Mouse (Mus musculus) hindbrain, embryonic 15.5 days (tissue): Measurements from ENCODE around the gene Ucn3. TPM values are rescaled to one million over a fixed set of nuclear protein-coding genes. Genes with fewer than 3 reads are reported as not detected.

Experiments
- ATAC-seq: fragments of 200-750 bp; cut with Nextera tagmentation; 2 replicates; pipeline ENCODE4 v1.8.0; 2017; ENCODE audit warnings: low read depth, moderate number of reproducible peaks, moderate TSS enrichment; ENCODE audit not compliant: low FRiP score
- H3K27ac ChIP-seq: fragments of 300-500 bp; sonication (generic); replicated peaks from 2 replicates; pipeline ENCODE4 v1.5.1; 2015; ENCODE audit warnings: mild to moderate bottlenecking, inconsistent platforms
- H3K27me3 ChIP-seq: fragments of 300-500 bp; sonication (generic); 2 replicates; pipeline ENCODE4 v1.6.1; 2015; ENCODE audit warnings: control low read depth, inconsistent platforms
- H3K36me3 ChIP-seq: fragments of 300-500 bp; sonication (generic); 2 replicates; pipeline ENCODE4 v1.6.1; 2015; ENCODE audit warnings: control low read depth, inconsistent platforms
- H3K4me1 ChIP-seq: fragments of 300-500 bp; sonication (generic); replicated peaks from 2 replicates; pipeline ENCODE4 v1.6.1; 2015; ENCODE audit warnings: control low read depth, inconsistent platforms
- H3K4me2 ChIP-seq: fragments of 300-500 bp; sonication (generic); 2 replicates; pipeline ENCODE4 v1.6.1; 2015; ENCODE audit warnings: moderate library complexity, mild to moderate bottlenecking, inconsistent platforms
- H3K4me3 ChIP-seq: fragments of 300-500 bp; sonication (generic); 2 replicates; pipeline ENCODE4 v1.5.1; 2015; ENCODE audit warnings: mild to moderate bottlenecking, inconsistent platforms
- H3K9ac ChIP-seq: fragments of 300-500 bp; sonication (generic); 2 replicates; pipeline ENCODE4 v1.6.1; 2015; ENCODE audit warnings: inconsistent platforms
- H3K9me3 ChIP-seq: fragments of 300-500 bp; sonication (generic); 2 replicates; pipeline ENCODE4 v1.6.1; 2016; ENCODE audit warnings: control low read depth, inconsistent platforms
- WGBS: fragments of 180-500 bp; shearing (Covaris S2); methylation state at CpG from one replicate; pipeline ENCODE4 v1.1.7; 2015; 5-methylcytosine and 5-hydroxymethylcytosine counted together
- polyA plus RNA-seq: library from polyadenylated mRNA; unstranded; fragments of >200 nt; fragmentation: Nextera tagmentation; extraction: Ambion mirVana; gene quantifications from 2 replicates; pipeline ENCODE4 v1.2.1, GENCODE M21; 2015

Ucn3 gene
- 0.14 TPM in 1 of 2 replicates, not detected in the other for polyA plus RNA-seq

DNA sequence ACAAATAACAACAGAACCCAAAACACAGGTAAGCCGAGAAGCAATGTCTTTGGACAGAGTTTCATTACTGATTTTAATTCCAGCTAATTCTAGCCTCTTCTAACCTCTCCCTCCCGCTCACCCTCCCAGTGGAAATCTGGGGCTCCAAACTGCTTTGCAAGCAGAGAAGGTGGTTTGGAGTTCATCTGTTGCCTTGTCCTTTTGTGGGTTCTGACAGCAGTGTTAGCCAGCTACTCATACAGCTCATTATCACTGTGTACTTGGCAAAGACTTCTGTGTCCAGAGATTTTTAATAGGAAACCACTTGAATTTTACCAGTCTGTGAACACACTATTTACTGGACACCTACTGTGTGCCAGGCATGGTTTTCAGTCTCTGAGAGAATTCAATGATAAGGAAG lies at the start of gene Ucn3:
TSS of gene Ucn3 (minus strand) at position 101 of the 400 bp plus-strand sequence.
- Histone ChIP-seq H3K9me3 (no peaks in the 10 kb centered on the region), H3K27ac (no peak within 1 kb of the TSS), H3K4me3 (no peak within 1 kb of the TSS), H3K27me3 (no peaks in the 10 kb centered on the region), H3K36me3 (no peaks in the 10 kb centered on the region), H3K4me1 (no peaks in the 10 kb centered on the region), H3K4me2 (no peak within 1 kb of the TSS), H3K9ac (no peak within 1 kb of the TSS)
- 73% methylated on average over 2 of the region's 2 CpGs for WGBS
- no peak for ATAC-seq

DNA sequence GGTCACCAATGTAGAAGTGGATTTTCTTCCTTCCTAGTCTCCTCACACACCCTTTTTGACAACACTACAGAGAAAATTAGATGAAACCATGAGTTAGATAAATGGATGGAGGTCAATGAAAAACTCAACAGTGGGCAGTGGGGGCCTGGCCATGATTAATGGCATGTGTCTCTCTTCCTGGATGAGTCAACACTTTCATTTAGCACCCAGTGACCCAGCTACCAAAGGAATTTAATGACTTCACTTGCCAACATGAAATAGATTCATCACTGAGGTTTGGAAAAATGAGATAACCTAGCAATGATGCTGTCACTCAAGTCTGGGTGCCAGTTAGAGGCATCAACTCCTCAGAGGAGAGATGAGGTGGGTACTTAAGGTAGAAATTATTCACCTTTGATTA lies 46.9 kb upstream of the Ucn3 start:
- H3K4me1 ChIP-seq: no peaks in the 10 kb centered on the region
- no peak overlapping the region for H3K27ac ChIP-seq
- H3K36me3 ChIP-seq: no peaks in the 10 kb centered on the region
- H3K4me3 ChIP-seq: no peak overlapping the region
- ATAC-seq: no peak
- no peak overlapping the region for H3K9ac ChIP-seq
- no peaks in the 10 kb centered on the region for H3K27me3 ChIP-seq
- no peak overlapping the region for H3K4me2 ChIP-seq
- H3K9me3 ChIP-seq: no peaks in the 10 kb centered on the region

DNA sequence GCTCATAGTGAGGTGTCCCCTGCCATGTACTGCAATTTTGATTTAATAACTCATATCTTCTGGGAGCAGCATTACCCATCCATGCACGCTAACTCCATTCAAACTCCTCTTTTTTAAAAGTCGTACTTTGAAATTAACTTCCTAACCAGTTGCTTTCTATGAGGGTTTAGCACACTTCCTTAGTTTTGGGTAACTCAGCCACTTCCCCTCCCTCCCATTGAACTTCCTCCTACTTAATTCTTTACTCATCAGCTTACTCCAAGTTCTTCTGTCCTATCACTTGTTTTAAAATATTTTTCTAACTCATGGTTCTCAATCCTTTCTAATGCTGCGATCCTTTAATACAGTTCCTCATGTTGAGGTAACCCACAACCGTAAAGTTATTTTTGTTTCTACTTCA lies 23.7 kb upstream of the Ucn3 start:
- 95% methylated on average over 4 of the region's 4 CpGs for WGBS
- Histone ChIP-seq H3K27ac (no peak overlapping the region), H3K9me3 (no peaks in the 10 kb centered on the region), H3K4me2 (no peak overlapping the region), H3K27me3 (no peaks in the 10 kb centered on the region), H3K4me1 (no peaks in the 10 kb centered on the region), H3K4me3 (no peak overlapping the region), H3K9ac (no peak overlapping the region), H3K36me3 (no peaks in the 10 kb centered on the region)
- ATAC-seq: no peak

DNA sequence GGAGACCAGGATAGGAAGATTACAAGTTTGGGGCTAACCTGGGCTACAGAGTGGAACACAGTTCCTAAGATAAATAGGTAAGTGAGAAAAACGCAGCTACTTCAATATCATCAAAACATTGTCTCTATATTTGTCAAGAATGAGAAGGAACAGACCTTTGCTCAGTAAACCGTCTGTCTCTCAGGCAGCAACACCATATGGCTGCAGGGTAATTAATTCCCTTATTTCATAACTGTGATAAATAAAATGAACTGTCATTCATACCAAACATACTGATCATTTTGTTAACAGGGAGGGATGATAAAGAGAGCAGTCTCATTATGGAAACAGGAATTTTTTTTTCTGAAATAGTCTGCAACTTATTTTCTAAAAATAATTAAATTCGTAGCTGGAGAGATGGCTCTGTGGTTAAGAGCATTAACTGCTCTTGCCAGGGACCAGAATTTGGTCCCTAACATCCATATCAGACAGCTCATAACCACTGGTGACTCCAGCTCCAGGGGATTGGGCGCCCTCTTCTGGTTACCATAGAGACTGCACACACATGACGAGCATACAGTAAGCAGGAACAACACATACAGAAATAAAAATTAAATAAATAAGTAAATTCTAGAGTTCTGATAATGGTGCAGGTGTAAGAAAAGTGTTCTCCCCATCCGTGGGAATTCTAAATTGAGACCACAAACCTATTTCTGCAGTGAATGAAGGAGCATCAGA lies 6.2 kb upstream of the Ucn3 start:
- H3K36me3 ChIP-seq: no peaks in the 10 kb centered on the region
- no peak for ATAC-seq
- WGBS: 78% methylated on average over 6 of the region's 6 CpGs
- no peak overlapping the region for H3K4me2 ChIP-seq
- no peak overlapping the region for H3K9ac ChIP-seq
- H3K4me3 ChIP-seq: no peak overlapping the region
- H3K9me3 ChIP-seq: no peaks in the 10 kb centered on the region
- H3K4me1 ChIP-seq: no peaks in the 10 kb centered on the region
- H3K27ac ChIP-seq: no peak overlapping the region
- H3K27me3 ChIP-seq: no peaks in the 10 kb centered on the region

DNA sequence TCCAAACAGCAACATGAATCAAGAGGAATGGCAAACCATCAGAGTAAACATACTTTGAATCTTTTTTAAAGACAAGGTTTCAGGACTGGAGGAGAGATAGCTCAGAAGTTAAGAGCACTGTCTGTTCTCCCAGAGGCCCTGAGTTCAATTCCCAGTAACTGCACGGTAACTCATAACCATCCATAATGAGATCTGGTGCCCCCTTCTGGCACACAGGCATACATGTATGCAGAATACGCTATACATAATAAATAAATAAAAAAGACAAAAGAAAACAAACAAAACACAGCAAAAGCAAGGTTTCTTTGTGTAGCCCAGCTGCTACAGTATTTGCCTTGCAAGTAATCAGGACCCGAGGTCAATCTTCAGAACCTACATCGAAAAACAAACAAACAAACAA lies 4.3 kb upstream of the Ucn3 start:
- no peaks in the 10 kb centered on the region for H3K27me3 ChIP-seq
- 93% methylated on average over 4 of the region's 4 CpGs for WGBS
- no peaks in the 10 kb centered on the region for H3K9me3 ChIP-seq
- H3K36me3 ChIP-seq: no peaks in the 10 kb centered on the region
- H3K4me3 ChIP-seq: no peak overlapping the region
- no peaks in the 10 kb centered on the region for H3K4me1 ChIP-seq
- H3K9ac ChIP-seq: no peak overlapping the region
- ATAC-seq: no peak
- no peak overlapping the region for H3K27ac ChIP-seq
- H3K4me2 ChIP-seq: no peak overlapping the region

DNA sequence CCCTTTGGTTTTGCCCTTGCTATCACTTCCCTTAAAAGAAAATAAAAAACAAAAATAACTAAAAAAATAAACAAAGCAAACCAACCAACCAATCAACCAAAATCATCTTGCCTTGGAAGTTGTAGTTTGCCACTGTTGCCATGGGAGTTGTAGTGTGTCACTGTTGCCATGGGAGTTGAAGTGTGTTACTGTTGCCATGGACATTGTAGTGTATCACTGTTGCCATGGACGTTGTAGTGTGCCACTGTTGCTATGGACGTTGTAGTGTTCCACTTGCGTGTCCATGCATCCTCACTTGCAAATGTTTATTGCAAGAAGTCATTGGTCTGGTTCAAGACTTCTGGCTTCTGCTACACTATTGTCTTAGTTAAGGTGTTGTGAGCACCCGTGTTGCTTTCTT lies 2.1 kb upstream of the Ucn3 start:
- Histone ChIP-seq H3K27ac (no peak overlapping the region), H3K36me3 (no peaks in the 10 kb centered on the region), H3K4me3 (no peak overlapping the region), H3K27me3 (no peaks in the 10 kb centered on the region), H3K4me1 (no peaks in the 10 kb centered on the region), H3K9ac (no peak overlapping the region), H3K9me3 (no peaks in the 10 kb centered on the region), H3K4me2 (no peak overlapping the region)
- no peak for ATAC-seq
- 87% methylated on average over 4 of the region's 4 CpGs for WGBS

DNA sequence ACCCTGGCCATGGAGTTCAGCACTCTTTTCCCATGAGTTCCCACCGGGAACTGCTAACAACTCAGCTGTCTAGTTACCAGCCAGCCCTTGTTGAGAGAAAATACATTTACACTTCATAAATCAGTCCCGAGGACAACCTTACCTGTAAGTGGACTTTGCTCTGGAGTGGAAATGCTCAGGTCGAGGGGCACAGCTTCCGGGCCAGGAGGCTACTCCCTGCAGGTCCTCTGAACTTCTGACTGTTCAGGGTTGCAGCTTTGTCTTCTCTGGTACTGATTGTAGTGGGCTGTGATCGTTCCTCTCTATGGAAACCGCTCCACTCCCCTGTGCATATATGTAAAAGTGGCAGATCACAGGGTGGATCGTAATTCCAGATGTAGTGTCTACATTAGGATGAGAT lies 450 bp downstream of the Ucn3 start:
- H3K4me2 ChIP-seq: no peak overlapping the region
- no peak for ATAC-seq
- H3K9me3 ChIP-seq: no peaks in the 10 kb centered on the region
- H3K36me3 ChIP-seq: no peaks in the 10 kb centered on the region
- WGBS: 81% methylated on average over 7 of the region's 7 CpGs
- H3K27ac ChIP-seq: no peak overlapping the region
- H3K9ac ChIP-seq: no peak overlapping the region
- H3K4me1 ChIP-seq: no peaks in the 10 kb centered on the region
- no peaks in the 10 kb centered on the region for H3K27me3 ChIP-seq
- H3K4me3 ChIP-seq: no peak overlapping the region

DNA sequence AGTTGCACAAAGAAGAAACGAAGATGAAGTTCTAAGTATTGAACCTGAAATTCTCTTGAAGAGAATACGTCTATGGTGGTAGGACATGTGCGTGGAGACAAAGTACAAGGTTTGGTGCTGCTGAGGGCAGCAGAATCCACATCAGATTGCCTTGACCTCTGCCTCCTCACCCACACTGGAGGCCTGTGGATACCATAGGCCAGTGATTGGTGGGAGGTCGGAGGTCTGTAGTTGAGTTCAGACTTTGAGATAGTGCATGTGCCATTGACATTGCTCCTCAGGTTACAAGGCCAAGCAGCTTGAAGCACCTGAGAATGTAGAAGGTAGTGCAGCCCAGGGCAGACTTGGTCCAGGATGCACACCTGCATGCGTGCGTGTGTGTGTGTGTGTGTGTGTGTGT lies 19.1 kb downstream of the Ucn3 start:
- H3K4me1 ChIP-seq: no peaks in the 10 kb centered on the region

DNA sequence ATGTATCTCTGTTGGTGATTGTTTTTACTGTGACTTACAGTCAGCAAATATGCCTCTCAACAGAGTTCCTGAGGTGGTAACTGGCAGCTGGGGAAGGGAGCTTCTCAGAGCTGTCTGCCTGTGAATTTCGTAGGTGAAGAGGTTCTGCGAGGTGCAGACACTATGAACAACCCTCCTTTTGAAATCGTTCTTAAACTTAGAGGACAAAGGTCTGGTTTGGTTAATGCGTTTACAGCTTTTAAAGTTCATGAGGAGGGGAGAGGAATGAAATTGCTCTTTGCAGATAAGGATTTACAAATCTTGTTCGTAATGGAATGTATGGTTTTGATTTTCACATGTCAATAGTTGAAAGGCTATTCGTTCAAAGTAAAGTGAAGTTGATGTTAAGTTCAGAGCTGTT lies 19.5 kb downstream of the Ucn3 start:
- Histone ChIP-seq H3K27me3 (no peaks in the 10 kb centered on the region), H3K4me1 (no peaks in the 10 kb centered on the region)
- no peak for ATAC-seq

More for the DNA sequence above, 19.1 kb downstream of the Ucn3 start:
- Histone ChIP-seq H3K4me2 (no peak overlapping the region), H3K27me3 (no peaks in the 10 kb centered on the region), H3K36me3 (no peaks in the 10 kb centered on the region), H3K9ac (no peak overlapping the region), H3K27ac (no peak overlapping the region), H3K4me3 (no peak overlapping the region), H3K9me3 (no peaks in the 10 kb centered on the region)
- no peak for ATAC-seq
- 95% methylated on average over 6 of the region's 6 CpGs for WGBS

DNA sequence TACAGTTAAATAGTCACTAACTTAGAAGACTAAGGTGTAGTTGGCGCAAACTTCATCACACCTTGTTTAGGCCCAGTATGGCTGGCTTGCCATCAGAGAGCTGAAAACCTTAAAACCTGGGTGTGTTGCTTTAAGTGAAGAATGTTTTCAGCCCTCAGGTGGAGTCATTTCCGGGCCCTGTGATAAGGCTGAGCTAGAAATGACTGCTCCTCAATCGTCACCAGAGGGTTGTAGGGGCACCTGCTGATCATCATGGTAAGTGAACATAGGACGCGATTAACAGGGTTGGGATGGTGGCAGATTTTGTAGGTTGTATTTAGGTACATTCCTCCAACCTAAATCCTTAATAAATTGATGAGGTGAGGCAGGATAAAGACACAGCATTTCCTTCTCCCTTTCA lies 20.7 kb downstream of the Ucn3 start:
- 94% methylated on average over 5 of the region's 5 CpGs for WGBS
- no peak overlapping the region for H3K4me2 ChIP-seq
- H3K4me3 ChIP-seq: no peak overlapping the region
- H3K36me3 ChIP-seq: no peaks in the 10 kb centered on the region
- no peaks in the 10 kb centered on the region for H3K4me1 ChIP-seq
- H3K9ac ChIP-seq: no peak overlapping the region
- H3K27ac ChIP-seq: no peak overlapping the region
- H3K27me3 ChIP-seq: no peaks in the 10 kb centered on the region
- ATAC-seq: no peak
- H3K9me3 ChIP-seq: no peaks in the 10 kb centered on the region

More for the DNA sequence above, 19.5 kb downstream of the Ucn3 start:
- no peak overlapping the region for H3K4me3 ChIP-seq
- WGBS: 89% methylated on average over 6 of the region's 6 CpGs
- no peak overlapping the region for H3K27ac ChIP-seq
- H3K36me3 ChIP-seq: no peaks in the 10 kb centered on the region
- no peak overlapping the region for H3K4me2 ChIP-seq
- H3K9ac ChIP-seq: no peak overlapping the region
- H3K9me3 ChIP-seq: no peaks in the 10 kb centered on the region

DNA sequence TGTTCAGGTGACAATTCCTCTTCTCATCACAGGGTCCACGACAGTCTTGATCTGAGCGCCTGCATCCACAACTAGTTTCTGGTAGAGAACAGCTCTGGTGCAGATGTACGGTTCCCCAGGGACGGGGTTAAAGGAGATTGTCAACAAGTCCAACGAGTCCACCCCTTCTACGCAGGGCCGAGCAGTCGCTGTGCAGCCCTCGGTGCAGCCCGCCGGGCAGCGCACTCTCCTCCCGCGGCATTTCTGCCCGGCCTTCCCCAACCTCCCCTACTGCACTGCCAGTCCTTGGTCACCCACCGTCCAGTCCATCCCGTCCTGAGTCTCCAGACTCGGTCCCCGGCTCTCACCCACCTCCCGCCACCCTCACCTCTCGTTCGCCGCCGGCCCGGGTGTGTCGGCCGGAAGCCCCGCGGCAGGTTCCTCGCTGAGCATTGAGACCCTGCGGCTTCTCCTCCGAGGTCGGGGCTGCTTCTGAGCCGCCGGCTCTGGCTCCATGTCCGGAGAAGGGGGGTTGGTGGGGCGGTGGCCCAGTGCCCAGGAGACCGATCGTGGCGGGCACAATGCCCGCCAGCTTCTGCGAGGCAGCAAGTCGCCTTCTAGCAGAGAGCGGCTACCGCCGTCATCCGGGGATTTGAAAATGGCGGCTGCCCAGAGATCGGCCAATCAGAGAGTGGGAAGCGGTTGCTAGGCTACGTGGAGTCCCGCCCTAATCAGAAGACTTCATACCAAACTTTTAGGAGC lies 27.4 kb downstream of the Ucn3 start, which contains the start of the genes Net1 and Tubal3:
TSS of gene Net1 (minus strand) at position 650 of the 741 bp plus-strand sequence.
TSS of gene Tubal3 (plus strand) at position 704 of the 741 bp plus-strand sequence.
- Histone ChIP-seq H3K27ac (0 out of 2 replicates have a peak within 1 kb of the TSS, but pooled peaks have one; percentile 5), H3K36me3 (no peaks in the 10 kb centered on the region), H3K27me3 (no peaks in the 10 kb centered on the region), H3K9ac (peak within 1 kb of the TSS; percentile 57), H3K4me3 (peak within 1 kb of the TSS; percentile 64), H3K9me3 (no peaks in the 10 kb centered on the region), H3K4me1 (peaks cover 9% of the 10 kb centered on the region; the same call in 1 of the 2 replicates), H3K4me2 (peak within 1 kb of the TSS; percentile 75)
- peak; percentile 99 for ATAC-seq
- under 1% methylated on average over 52 of the region's 52 CpGs for WGBS

DNA sequence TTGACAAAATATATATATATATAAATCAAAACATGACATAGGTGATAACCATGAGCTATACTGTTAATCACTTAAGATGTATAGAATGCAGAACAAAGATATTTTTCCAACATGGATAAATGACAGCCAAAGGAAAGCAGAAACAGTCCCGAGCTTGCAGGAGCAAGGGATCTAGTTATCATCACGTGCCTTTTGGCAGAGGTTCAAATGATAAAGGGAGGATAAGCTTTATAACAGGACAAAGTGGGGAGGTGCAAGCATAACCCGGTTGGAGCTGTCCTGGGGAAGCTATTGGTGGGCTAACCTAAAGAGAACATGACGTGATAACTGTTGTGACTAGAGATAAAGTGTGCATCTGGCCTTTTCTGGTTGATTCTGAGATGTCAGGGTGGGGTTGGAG lies 31.6 kb downstream of the Ucn3 start:
- H3K27ac ChIP-seq: no peak overlapping the region
- no peaks in the 10 kb centered on the region for H3K9me3 ChIP-seq
- no peaks in the 10 kb centered on the region for H3K36me3 ChIP-seq
- H3K4me2 ChIP-seq: no peak overlapping the region
- no peaks in the 10 kb centered on the region for H3K27me3 ChIP-seq
- H3K9ac ChIP-seq: no peak overlapping the region
- no peak overlapping the region for H3K4me3 ChIP-seq
- ATAC-seq: no peak
- H3K4me1 ChIP-seq: peaks cover 9% of the 10 kb centered on the region; the same call in 1 of the 2 replicates
- 87% methylated on average over 4 of the region's 4 CpGs for WGBS
